Mouse (Mus musculus) gastrocnemius, adult 2 months (tissue): Measurements from ENCODE around the gene Qtrt1. TPM values are rescaled to one million over a fixed set of nuclear protein-coding genes. Genes with fewer than 3 reads are reported as not detected.
A peak's percentile ranks its signal among the peaks of the same experiment; 100 is the strongest.

Source experiments
- DNase-seq: peaks from one replicate; pipeline ENCODE4 v3.0.0; 2022
- H3K27ac ChIP-seq: fragments of 200-600 bp; 2 replicates; pipeline ENCODE4 v1.8.1; 2022; ENCODE audit warnings: mild to moderate bottlenecking
- H3K4me3 ChIP-seq: fragments of 200-600 bp; 2 replicates; pipeline ENCODE4 v1.8.1; 2022; ENCODE audit warnings: mild to moderate bottlenecking, moderate library complexity
- CTCF ChIP-seq: fragments of 200-600 bp; IDR thresholded peaks from 2 replicates; pipeline ENCODE4 v1.8.1; 2022; ENCODE audit warnings: antibody characterized with exemption, mild to moderate bottlenecking, moderate library complexity
- intact Hi-C: fragments of 180-260 bp; cut with DNase I; formaldehyde crosslinking; loops from one replicate; pipeline ENCODE4 v1.15.1; 2025
- total RNA-seq, 2 experiments: library from RNA; stranded (reverse); gene quantifications; 2 replicates each; pipeline ENCODE4 v1.2.3; 2021

Gene Qtrt1
- total RNA-seq, 2 experiments from 2014 or later, result 7.0 to 8.4 TPM

DNA sequence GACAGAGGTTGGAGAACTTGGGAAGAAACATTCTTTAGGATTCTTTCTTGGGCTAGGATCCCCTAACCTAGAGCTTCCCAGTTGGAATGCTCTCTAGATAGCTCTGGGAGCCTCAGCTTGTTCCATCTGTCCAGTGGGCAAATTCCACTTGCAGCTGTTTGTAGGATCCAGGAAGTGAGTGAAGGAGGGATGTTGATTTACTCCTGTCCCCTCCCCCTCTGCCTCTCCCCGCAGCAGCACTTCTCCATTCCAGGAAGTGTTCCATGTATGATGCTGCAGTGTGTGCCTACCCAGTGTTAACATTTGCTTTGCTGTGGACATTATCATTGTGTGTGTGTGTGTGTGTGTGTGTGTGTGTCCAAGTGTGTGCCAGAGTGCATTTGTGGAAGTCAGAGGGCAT is 14.4 kb downstream of the Qtrt1 start:
- H3K27ac ChIP-seq, result peak overlapping the region; percentile 97
- intact Hi-C loops, result no loop called here

DNA sequence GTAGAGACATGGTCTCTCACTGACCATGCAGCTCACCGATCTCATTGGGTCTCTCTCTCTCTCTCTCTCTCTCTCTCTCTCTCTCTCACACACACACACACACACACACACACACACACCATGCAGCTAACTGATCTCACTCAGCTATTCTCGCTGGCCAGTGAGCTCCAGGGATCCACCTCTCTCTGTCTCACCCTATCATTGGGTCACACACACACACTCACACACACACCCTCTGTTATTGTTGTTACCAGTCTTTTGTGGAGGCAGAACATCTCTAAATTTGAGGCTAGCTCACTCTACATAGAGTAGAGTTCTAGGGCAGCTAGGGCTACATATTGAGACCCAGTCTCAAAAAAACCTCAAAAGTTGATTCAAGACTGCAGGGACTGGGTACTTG is 14.9 kb downstream of the Qtrt1 start:
- Histone ChIP-seq H3K4me3 (peak overlapping the region; percentile 77), H3K27ac (peak overlapping the region; percentile 97)
- DNase-seq, result no peak
- no peak for TF ChIP-seq CTCF
- intact Hi-C loops, result no loop called here

More for the DNA sequence above, 14.4 kb downstream of the Qtrt1 start:
- no peak for DNase-seq
- peak overlapping the region; percentile 77 for H3K4me3 ChIP-seq
- TF ChIP-seq CTCF, result no peak

DNA sequence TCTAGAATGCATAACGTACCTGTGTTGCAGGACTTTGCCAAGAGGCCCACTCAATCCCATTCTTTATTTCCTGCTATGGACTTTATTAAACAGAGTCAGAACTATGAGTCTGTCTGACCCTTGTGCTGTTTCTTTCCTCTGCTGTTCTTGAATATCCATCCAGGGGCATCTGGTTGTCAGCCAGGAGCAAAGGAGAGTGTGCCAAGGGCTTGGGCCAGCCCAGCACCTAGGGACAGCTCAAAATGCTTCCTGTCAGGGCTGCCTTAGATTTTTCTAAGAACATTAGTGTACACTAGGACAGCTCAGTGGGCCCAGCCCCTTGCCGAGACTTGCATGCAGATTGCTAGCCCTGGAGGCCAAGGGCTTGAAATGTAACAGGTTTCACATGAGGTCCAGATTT is 16.1 kb downstream of the Qtrt1 start:
- H3K27ac ChIP-seq, result peak overlapping the region; percentile 63
- intact Hi-C loops, result loop anchor here (2.0 kb wide), 1 partner anchor 21 kb away; no protein-coding TSS in a partner anchor
- peak overlapping the region; percentile 35 for H3K4me3 ChIP-seq
- DNase-seq, result peak; percentile 79
- TF ChIP-seq CTCF, result no peak

DNA sequence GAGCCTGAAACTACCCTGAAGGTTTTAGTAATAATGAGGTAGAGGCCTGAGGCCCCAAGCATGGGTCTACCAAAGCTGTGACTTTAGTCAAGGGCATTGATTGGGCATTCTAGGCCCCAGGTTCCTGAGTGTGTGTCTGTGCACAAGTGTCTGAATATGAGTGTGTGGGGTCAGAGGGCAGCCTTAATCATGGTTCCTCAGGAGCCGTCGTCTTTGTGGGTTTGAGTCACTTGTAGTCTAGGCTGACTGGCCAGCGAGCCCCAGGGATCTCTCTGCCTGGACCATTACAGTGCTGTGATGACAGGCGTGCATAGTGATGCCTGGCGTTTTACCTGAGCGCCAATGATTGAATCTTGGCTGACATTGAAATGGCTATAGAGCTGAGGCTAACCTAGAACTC is 16.5 kb downstream of the Qtrt1 start:
- intact Hi-C loops, result loop anchor here (2.0 kb wide), 1 partner anchor 21 kb away; no protein-coding TSS in a partner anchor
- Histone ChIP-seq H3K4me3 (peak overlapping the region; percentile 35), H3K27ac (peak overlapping the region; percentile 63)
- TF ChIP-seq CTCF, result no peak
- DNase-seq, result no peak

DNA sequence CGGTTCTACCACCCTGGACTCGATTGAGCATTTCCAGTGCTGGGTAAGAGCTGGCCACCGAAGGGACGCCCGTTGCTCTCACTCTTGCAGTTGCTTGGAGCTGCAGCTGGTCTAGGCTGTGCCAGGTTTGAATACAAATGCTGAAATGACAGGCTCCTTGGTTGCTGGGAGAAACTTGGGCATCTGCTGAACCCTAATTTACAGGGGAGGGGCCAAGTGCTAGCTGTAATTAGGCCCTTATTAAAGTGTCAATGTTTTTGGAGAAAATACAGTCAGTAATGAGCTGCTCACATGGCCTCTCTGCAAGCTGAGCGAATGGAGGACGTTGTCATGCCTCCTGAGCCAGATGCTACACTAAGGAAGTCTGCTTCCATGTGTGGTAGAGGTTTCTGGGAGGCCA is 19.1 kb downstream of the Qtrt1 start:
- intact Hi-C loops, result no loop called here
- Histone ChIP-seq H3K4me3 (no peak overlapping the region), H3K27ac (no peak overlapping the region)
- TF ChIP-seq CTCF, result no peak
- no peak for DNase-seq

DNA sequence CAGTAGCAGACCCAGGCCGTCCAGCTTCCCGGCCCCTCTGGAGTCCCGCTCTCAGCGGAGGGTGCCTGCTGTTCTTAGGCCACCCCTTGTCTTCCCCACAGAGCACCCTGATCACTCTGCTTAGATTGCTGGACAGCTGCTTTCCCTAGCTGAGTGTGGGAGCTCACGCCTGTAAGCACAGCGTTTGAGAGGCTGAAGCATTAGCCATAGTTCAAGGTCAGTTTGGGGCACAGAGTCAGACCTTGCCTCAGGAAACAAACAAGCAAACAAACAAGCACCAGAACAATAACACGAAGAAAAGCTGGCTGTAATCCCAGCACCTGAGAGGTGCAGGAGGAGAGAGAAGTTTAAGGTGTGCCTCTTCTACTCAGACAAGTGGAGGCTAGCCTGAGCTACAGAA is 20.4 kb downstream of the Qtrt1 start:
- intact Hi-C loops, result no loop called here

DNA sequence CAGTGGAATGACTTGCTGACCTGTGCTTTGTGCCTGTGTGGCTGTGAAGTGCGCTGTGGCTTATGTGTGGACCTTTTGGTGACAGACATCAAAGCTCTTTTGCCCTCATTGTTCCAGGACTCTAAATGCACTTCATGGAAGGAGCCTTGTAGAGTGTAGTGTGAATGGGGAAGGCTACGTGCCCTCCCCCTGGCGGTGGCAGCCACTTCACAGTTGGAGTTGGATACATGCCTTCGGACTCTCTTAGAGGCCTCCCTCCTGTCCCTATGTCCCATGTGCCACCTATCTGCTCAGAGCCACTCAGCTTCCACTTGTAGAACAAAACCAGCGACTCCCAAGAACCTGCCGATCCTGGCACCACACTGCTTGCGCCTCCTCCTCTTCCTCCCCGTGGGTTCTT is 22.1 kb downstream of the Qtrt1 start:
- no peak for TF ChIP-seq CTCF
- intact Hi-C loops, result no loop called here
- H3K4me3 ChIP-seq, result no peak overlapping the region
- DNase-seq, result no peak
- H3K27ac ChIP-seq, result no peak overlapping the region

More for the DNA sequence above, 20.4 kb downstream of the Qtrt1 start:
- no peak for DNase-seq
- Histone ChIP-seq H3K4me3 (no peak overlapping the region), H3K27ac (no peak overlapping the region)
- no peak for TF ChIP-seq CTCF

DNA sequence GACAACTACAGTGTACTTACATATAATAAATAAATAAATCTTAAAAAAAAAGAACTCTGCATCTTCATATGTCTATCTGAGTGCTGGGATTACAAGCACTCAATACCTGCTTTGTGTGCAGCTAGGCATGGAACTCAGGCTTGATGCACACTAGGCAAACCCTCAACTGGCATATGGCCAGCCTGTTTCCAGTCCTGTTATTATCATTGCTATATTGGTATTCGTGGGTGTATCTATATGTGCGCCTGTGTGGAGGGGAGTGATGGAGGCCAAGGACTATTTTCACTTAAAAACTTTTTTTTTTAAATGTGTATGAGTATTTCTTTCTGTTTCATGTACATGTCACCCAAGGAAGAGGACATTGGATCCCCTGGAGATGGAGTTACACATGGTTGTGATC is 22.8 kb downstream of the Qtrt1 start:
- H3K27ac ChIP-seq, result 0 out of 2 replicates have a peak overlapping the region, but pooled peaks have one; percentile 20
- intact Hi-C loops, result no loop called here

DNA sequence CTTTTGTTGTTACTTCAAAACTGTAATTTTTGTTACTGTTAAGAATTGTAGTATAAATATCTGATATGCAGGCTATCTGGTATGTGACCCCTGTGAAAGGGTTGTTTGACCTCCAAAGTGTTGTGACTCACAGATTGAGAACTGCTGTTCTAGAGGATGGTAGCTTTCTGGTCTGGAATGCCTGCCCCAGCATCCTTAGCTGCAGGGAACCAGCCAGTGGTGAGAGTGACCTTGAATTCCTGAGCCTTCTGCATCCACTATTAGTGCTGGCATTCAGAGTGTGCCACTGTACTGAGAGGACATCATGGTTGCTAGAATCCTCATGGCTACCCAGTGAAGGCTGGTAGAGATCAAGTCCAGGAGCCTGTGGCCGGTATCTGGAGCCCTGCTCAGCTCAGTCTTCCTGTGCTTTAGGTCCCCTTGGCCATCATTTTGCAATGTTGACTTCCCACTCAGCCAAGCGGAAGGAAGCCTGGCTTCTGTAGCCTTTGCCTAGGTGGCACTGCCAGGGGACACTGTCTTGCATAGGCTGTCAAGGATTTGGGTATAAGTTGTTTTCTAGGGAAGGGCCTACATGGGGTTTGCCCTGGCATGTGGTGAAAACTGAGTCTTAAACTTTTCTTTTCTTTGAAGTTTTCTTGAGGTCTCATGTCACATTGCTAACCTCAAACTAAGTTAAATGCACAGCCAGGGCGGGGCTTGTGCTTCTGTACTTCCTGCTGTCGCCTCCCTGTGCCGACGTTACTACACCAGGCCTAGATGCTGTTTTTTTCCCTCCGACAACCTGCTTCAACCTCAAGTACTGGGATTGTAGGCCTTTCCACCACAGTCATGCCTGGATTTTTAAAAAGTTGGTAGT is 24.4 kb downstream of the Qtrt1 start:
- DNase-seq, result no peak
- Histone ChIP-seq H3K4me3 (no peak overlapping the region), H3K27ac (peak overlapping the region; percentile 60)
- TF ChIP-seq CTCF, result no peak
- intact Hi-C loops, result no loop called here

More for the DNA sequence above, 22.8 kb downstream of the Qtrt1 start:
- TF ChIP-seq CTCF, result no peak
- no peak overlapping the region for H3K4me3 ChIP-seq
- no peak for DNase-seq

DNA sequence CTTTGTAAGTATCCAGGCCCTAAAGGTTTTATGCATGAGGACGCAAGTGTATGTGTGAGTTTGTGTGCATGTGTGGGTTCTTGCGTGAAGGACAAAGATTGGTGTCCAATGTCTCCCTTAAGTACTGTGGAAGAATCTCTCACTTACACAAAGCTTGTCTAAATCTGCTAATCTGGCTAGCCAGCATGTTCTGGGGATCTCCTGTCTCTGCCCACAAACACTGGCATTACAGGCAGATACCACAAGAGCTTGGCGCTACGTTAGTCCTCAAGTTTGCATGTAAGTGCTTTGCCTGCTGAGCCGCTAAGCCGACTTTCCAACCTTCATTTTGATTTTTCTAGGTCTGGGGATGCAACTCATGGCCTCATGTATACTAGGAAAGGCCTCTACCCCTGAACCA is 25.9 kb downstream of the Qtrt1 start:
- intact Hi-C loops, result no loop called here
- Histone ChIP-seq H3K27ac (peak overlapping the region; percentile 65), H3K4me3 (no peak overlapping the region)
- DNase-seq, result no peak
- TF ChIP-seq CTCF, result no peak

DNA sequence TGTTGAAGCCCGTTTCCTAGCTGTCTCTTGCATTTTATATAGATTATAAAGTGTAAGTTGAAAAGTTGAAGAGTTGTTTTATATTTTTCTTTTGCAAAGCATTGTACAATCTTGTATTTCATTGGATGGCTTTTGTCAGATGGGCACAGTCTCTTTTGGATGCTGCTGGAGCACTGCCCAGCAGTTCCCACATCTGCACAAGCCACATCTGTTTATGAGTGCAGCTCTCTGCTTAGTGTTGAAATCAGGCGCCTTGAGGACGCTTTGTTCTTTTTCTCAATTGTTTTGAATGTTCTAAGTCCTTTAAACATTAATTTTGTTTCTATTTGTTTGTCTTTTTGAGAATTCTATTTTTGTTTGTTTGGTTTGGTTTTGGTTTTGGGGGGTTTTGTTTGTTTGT is 26.6 kb downstream of the Qtrt1 start:
- intact Hi-C loops, result no loop called here
- TF ChIP-seq CTCF, result no peak
- peak overlapping the region; percentile 65 for H3K27ac ChIP-seq
- H3K4me3 ChIP-seq, result no peak overlapping the region
- peak; percentile 67 for DNase-seq

DNA sequence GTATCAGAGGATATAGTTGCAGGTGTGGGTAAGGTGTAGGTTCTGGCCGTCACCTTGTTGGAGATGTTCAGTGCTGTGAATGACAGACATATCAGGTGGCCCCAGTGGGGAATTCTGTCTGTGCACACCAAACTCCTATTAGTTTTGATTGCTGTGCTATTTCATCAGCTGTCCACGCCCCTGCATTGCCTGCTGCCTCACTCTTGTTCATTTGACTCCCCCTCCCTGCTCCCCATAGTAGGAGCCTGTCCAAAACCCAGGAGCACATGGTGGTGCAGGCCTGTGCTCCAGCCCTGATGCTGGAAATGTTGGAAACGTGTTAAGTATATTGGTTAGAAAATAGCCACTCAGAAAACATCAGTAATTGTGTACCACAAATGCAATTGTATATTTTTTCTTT is 27.8 kb downstream of the Qtrt1 start:
- Histone ChIP-seq H3K4me3 (no peak overlapping the region), H3K27ac (peak overlapping the region; percentile 62)
- peak; percentile 45 for DNase-seq
- TF ChIP-seq CTCF, result no peak
- intact Hi-C loops, result no loop called here

DNA sequence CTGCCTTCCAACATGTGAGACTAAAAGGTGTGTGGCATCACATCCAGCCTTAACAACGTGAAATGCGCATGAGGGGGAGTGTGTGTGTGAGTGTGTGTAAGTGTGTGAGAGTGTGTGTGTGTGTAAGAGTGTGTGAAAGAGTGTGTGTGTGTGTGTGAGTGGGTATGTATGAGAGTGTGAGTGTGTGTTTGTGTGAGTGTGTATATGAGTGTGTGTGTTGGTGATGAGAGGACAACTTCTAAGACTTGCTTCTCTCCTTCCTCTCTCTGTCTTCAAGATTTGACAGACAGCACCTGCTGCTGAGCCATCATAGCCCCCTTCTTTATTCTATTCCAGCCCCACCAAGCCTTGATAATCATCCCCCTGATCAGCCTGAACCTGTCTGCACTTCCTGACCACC is 28.3 kb downstream of the Qtrt1 start:
- Histone ChIP-seq H3K4me3 (no peak overlapping the region), H3K27ac (peak overlapping the region; percentile 62; the same call in 1 of the 2 replicates)
- intact Hi-C loops, result no loop called here
- DNase-seq, result no peak
- no peak for TF ChIP-seq CTCF

DNA sequence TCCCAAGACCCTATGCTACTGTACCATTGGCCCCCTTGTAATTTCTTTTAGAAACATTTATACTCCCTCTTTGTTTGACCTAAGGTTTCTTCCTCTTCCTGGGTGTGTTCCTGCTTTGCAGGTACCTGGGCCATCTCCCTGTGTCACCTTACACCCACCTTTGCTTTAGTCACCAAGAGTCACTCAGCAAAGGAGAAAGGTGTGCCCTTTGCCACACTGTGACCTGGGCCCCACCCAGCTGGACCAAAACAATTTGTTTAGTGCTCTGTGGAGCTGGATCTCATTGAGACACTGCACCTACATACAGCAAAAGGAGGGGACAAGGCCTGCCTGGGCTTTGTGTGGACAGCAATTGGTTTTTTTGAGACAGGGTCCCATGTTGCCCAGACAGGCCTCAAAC is 28.8 kb downstream of the Qtrt1 start:
- no peak overlapping the region for H3K27ac ChIP-seq
- intact Hi-C loops, result no loop called here
- no peak overlapping the region for H3K4me3 ChIP-seq
- no peak for TF ChIP-seq CTCF
- DNase-seq, result no peak
